Mouse (Mus musculus): ENCODE results near the gene Pof1b.

The Pof1b gene

DNA sequence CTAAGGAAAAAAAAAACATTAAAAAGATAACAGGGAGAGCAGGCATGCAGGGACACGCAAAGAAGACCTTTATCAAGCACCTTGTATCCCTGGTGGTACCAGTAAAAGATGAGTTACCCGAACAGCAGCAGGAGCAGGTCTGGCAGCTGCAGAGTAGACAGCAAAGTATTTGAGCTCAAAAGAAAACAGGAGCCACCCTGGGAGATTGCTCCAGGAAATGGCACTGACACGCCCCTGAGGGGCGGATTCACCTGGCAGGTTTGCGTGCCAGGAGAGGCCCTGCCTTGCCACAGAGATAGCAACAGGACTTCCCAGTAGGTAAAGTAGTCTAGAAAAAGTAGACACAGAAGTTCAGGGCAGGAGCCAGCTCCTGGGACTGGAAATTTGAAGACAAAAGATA is at the start of gene Pof1b:
Pof1b (minus strand) TSS at position 144 of the 400 bp plus-strand sequence.
- in situ Hi-C loops (cut with MseI, MboI): no loop called here

DNA sequence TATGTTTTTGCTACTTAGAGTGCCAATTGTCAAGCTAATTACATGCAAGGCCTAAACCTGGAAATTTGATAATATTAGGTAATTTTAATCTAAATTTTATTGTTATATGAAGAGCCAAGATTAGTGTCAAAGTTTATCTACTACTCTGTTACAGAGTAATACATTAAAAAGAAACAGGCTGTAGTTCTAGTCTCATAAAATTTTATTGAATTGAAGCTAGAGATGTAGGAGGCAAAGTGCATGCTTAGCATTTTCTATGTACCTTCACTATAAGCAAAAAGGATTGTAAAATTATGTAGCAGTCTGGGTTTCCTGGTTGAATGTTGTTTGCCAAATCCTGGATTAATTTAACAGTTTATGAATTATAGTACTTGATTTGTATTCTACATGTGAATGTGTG is 18.1 kb upstream of the Pof1b start:
- in situ Hi-C loops (cut with MseI, MboI): no loop called here

DNA sequence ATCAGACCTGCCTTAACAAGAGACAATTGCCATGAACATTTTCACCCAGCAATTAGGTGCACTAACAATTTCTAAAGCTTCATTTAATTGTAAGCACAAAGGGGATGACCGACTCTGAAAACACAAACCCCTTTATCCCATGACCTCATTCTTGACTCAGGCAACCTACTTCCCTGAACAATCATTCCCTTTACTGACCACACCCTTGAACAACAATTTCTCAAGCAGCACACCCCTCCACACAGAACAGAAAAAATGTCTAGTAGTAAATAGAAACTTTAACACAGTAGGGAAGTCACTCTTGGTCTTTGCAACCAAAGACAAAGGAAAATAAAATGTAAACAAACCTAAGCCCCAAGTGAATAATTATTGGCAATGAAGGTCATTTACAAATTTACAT is 4.1 kb downstream of the Pof1b start:
- in situ Hi-C loops (cut with MseI, MboI): no loop called here

DNA sequence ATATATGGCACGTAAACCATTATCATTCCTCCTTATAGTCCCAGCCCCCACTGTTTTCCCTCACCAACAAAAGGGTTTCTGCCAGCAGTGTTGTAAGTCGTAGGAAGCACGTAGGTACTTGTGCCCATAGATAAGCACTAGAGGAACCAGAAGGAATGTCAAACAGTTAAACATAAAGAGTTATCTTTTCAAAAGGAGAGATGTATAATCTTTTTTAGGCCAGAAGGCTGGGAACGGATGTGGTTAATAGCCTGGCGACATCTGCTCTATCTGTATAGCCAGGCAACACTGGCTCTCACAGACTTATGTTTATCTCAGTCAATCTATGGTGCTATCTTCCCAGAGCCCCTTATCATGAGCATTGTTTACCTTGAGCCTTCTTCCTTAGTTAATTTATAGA is 17.8 kb downstream of the Pof1b start:
- in situ Hi-C loops (cut with MseI, MboI): no loop called here

DNA sequence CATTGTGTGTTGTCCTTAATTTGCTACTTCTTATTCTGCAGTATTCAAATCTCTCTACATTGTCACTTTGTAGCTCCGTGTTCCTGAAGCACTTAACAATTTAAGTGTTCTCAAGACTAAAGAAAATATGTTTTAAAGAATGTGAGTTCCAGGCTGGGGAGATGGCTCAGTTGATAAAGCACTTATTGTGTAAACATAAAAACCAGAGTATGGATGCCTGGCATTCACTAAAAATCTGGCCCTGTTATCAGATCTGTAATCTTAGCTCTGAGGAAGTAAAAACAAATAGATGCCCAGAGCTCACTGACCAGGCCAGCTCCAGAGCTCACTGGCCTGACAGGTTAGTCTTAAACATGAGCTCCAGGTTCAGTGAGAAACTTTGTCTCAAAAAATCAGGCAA is 22.9 kb downstream of the Pof1b start:
- in situ Hi-C loops (cut with MseI, MboI): no loop called here

DNA sequence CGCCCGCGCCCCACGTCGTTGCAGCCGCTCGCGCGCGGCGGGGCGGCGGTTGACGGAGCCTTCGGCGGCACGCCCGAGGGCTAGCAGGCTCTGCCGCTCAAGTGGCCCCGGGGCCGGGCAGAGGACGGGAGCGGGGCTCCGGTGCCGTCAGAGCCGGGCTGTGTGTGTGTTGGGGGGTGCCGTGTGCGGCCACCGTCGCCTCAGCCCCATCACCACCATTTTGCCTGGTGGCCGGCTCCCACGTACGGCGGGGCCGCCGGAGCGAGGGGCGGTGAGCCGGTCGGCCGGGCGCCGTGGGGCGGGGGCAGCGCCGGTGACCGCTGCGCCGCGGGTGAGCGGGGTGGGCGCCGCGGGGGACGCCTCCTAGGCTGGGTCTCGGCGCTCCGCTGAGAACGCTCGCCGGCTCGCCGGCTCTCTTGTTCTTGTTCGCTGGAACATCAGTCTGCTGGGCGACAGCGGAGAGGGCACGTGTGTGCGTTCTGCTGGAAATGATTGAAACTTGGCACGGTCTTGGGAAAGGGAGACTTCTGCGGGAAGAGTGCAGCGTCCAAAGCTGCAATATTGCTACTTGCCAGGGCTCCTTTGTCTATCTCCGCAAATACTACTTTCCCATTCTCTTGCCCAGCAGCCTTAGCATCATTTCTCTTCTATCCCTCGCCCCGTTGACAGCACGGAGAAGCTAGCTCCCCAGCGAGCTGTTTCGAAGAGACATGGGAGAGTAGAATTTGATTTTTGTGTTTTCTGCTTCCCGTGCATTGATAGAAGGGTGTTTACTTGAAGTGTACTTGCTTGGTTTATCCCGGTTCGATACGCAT is 96.9 kb downstream of the Pof1b start:
- in situ Hi-C loops (cut with MseI, MboI): no loop called here

DNA sequence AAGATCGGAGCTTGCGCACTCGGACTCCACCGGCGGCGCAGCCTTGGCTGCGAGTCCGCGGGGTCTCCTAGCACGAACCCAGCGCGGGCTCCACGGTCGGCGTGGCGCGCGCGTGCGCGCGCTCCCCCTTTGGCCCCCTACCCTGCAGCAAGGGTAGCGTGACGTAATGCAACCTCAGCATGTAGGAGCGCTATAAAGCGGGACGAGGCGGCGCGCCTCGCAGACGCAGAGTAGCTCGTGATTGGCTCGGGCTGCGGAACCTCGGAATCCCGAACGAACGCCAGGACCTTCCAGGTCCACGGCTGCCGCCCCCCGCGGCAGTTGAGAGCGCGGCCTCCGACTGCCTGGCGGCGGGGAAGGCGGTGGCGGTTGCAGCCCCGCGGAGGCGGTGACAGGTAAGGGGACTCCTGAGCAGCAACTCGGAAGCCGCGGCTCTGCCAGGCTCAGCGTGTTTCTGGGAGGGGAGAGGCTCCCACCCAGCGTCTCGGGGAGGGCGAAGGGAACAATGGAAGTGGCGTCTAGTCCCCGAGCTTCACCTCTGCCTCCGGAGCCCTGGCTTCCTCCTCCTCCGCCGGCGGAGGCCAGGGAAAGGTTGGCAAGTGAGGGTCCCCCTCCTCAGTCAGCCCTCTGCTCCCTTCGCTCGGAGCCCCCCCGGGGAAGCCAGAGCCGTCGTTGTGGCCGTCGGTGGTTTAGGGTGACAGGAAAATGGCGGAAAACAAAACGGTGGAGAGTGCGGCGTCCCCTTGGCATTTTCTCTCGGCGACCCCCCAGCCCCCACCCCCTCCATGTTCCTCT is 97.7 kb downstream of the Pof1b start, which contains the start of gene Zfp711:
Zfp711 (plus strand) TSS at position 16 of the 795 bp plus-strand sequence.
- in situ Hi-C loops (cut with MseI, MboI): no loop called here
